Mouse (Mus musculus): ENCODE results near the gene Esr1.

DNA sequence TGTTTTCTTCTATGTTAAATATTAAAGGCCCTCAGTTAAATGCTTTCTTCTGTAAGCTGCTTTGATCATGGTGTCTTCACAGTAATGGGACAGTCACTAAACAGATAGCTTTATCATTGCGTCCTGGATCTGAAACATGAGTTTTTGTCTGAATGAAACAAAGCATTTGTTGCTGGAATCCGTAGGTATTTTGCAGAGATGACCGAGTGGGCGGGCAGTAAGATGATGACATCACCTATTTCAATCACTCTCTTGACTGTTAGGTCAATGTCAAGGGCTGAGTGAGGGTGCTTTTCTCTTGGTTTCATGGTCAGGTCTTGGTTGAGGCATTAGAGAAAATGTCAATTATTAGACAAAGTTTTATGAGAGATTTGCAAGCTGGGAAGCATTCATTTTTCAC lies 307.7 kb downstream of the Esr1 start:
- no peak for TF ChIP-seq CTCF (IDR thresholded peaks at IDR 0.05; ENCODE audit: borderline replicate concordance, insufficient read depth, low read length)
- no peak for TF ChIP-seq POLR2A (IDR thresholded peaks at IDR 0.05; ENCODE audit: low read depth, low read length)

All from embryonic fibroblast, embryonic 13.5 days (primary cell).